Mouse (Mus musculus): Measurements from ENCODE around the gene Emilin3. TPM values are rescaled to one million over a fixed set of nuclear protein-coding genes. Genes with fewer than 3 reads are reported as not detected.

Emilin3 gene
- polyA plus RNA-seq, 1 experiment from 2014 or later = 2.2 TPM

Other genes starting within 250 kb of the Emilin3 start
- 80.7 and 80.8 TPM in 2 replicates for gene Plcg1, start 181.0 kb downstream of the Emilin3 start, polyA plus RNA-seq (2014; fragmentation: Nextera tagmentation; extraction: Ambion mirVana)
- gene Zhx3, start 39.3 kb downstream of the Emilin3 start, polyA plus RNA-seq (2014; fragmentation: Nextera tagmentation; extraction: Ambion mirVana) = 10.0 TPM in 2 replicates
- gene Lpin3, start 31.7 kb downstream of the Emilin3 start, polyA plus RNA-seq (2014; fragmentation: Nextera tagmentation; extraction: Ambion mirVana) = 0.20 and 1.1 TPM in 2 replicates
- 39.8 and 45.2 TPM in 2 replicates for gene Chd6, start 196.7 kb upstream of the Emilin3 start, polyA plus RNA-seq (2014; fragmentation: Nextera tagmentation; extraction: Ambion mirVana)